Mouse (Mus musculus) megakaryocyte progenitor cell, adult 5-6 weeks (primary cell): ENCODE measurements around the gene Rdh5. TPM values are rescaled to one million over a fixed set of nuclear protein-coding genes. Genes with fewer than 3 reads are reported as not detected.

Experiments used
- ATAC-seq: replicated peaks from 2 replicates; pipeline ENCODE4 v1.8.0; 2016; ENCODE audit warnings: mild to moderate bottlenecking, moderate TSS enrichment, inconsistent platforms; ENCODE audit not compliant: poor library complexity
- total RNA-seq, 2 experiments: library from RNA; stranded (forward) in 1 of 2; stranded (reverse) in 1 of 2; fragments of 157-497, 149-512 nt in 1 of 2; fragments of 200-1000 nt in 1 of 2; gene quantifications; 2 replicates each; pipeline versions ENCODE4 v1.2.3 to v1.2.4; 2015 to 2017

Gene Rdh5
- total RNA-seq, 2 experiments from 2014 or later, result 0.79 to 15.7 TPM

- no peak for ATAC-seq
These were observed 52.3 kb downstream of the Rdh5 start for GRCm38 (mm10) chr10:128870341-128870740.

GRCm38 (mm10) chr10:128866518-128866917 is 56.2 kb downstream of the Rdh5 start:
- ATAC-seq, result no peak

GRCm38 (mm10) chr10:128866042-128866441 is 56.6 kb downstream of the Rdh5 start:
- peak; percentile 79 for ATAC-seq

Other genes starting within 250 kb of the Rdh5 start
- gene Suox, start 248.8 kb downstream of the Rdh5 start, total RNA-seq (2015), result 2.0 and 2.2 TPM in 2 replicates
- 4.8 and 5.6 TPM in 2 replicates for gene Suox, start 248.8 kb downstream of the Rdh5 start, total RNA-seq (2017)
- gene Rab5b, start 226.6 kb downstream of the Rdh5 start, total RNA-seq (2015), result 33.1 and 40.2 TPM in 2 replicates
- 47.9 and 50.6 TPM in 2 replicates for gene Rab5b, start 226.6 kb downstream of the Rdh5 start, total RNA-seq (2017)
- gene Pmel, start 218.7 kb downstream of the Rdh5 start, total RNA-seq (2015), result 0.12 and 0.68 TPM in 2 replicates
- 0.96 TPM in 1 of 2 replicates, not detected in the other for gene Pmel, start 218.7 kb downstream of the Rdh5 start, total RNA-seq (2017)
- gene Cdk2, start 217.9 kb downstream of the Rdh5 start, total RNA-seq (2015), result 83.1 and 98.3 TPM in 2 replicates
- 65.8 and 68.0 TPM in 2 replicates for gene Cdk2, start 217.9 kb downstream of the Rdh5 start, total RNA-seq (2017)
- 9.6 and 13.0 TPM in 2 replicates for gene Dgka, start 178.0 kb downstream of the Rdh5 start, total RNA-seq (2015)
- 9.1 and 10.7 TPM in 2 replicates for gene Dgka, start 178.0 kb downstream of the Rdh5 start, total RNA-seq (2017)
- 36.6 and 37.7 TPM in 2 replicates for gene Pym1, start 175.0 kb downstream of the Rdh5 start, total RNA-seq (2015)
- 38.9 and 53.4 TPM in 2 replicates for gene Pym1, start 175.0 kb downstream of the Rdh5 start, total RNA-seq (2017)
- 4.8 and 5.3 TPM in 2 replicates for gene Mmp19, start 132.0 kb downstream of the Rdh5 start, total RNA-seq (2015)
- gene Mmp19, start 132.0 kb downstream of the Rdh5 start, total RNA-seq (2017), result 12.8 and 15.5 TPM in 2 replicates
- 14.9 and 19.2 TPM in 2 replicates for gene Dnajc14, start 118.8 kb downstream of the Rdh5 start, total RNA-seq (2015)
- 33.4 and 36.4 TPM in 2 replicates for gene Dnajc14, start 118.8 kb downstream of the Rdh5 start, total RNA-seq (2017)
- gene Tmem198b, start 118.5 kb downstream of the Rdh5 start, total RNA-seq (2015), result 5.5 and 7.2 TPM in 2 replicates
- 2.8 and 6.0 TPM in 2 replicates for gene Tmem198b, start 118.5 kb downstream of the Rdh5 start, total RNA-seq (2017)
- gene Sarnp, start 105.6 kb downstream of the Rdh5 start, total RNA-seq (2015), result 245 and 268 TPM in 2 replicates
- gene Sarnp, start 105.6 kb downstream of the Rdh5 start, total RNA-seq (2017), result 250 and 268 TPM in 2 replicates
- 58.1 and 62.7 TPM in 2 replicates for gene Ormdl2, start 101.2 kb downstream of the Rdh5 start, total RNA-seq (2015)
- gene Ormdl2, start 101.2 kb downstream of the Rdh5 start, total RNA-seq (2017), result 65.6 and 105 TPM in 2 replicates
- gene Gdf11, start 31.2 kb downstream of the Rdh5 start, total RNA-seq (2015), result 0.07 TPM in 1 of 2 replicates, not detected in the other
- 0.34 TPM in 1 of 2 replicates, not detected in the other for gene Gdf11, start 31.2 kb downstream of the Rdh5 start, total RNA-seq (2017)
- 210 and 275 TPM in 2 replicates for gene Cd63, start 21.9 kb downstream of the Rdh5 start, total RNA-seq (2015)
- gene Cd63, start 21.9 kb downstream of the Rdh5 start, total RNA-seq (2017), result 143 and 180 TPM in 2 replicates
- gene Bloc1s1, start 1.1 kb upstream of the Rdh5 start, total RNA-seq (2015), result 103 and 133 TPM in 2 replicates
- 65.7 and 106 TPM in 2 replicates for gene Bloc1s1, start 1.1 kb upstream of the Rdh5 start, total RNA-seq (2017)
- 0.15 TPM in 1 of 2 replicates, not detected in the other for gene Itga7, start 10.9 kb upstream of the Rdh5 start, total RNA-seq (2015)
- not detected in 2 replicates for gene Itga7, start 10.9 kb upstream of the Rdh5 start, total RNA-seq (2017)
- not detected in 2 replicates for gene Mettl7b, start 38.1 kb upstream of the Rdh5 start, total RNA-seq (2015)
- gene Mettl7b, start 38.1 kb upstream of the Rdh5 start, total RNA-seq (2017), result not detected in 2 replicates
- not detected in 2 replicates for gene Olfr9, start 66.5 kb upstream of the Rdh5 start, total RNA-seq (2015)
- gene Olfr9, start 66.5 kb upstream of the Rdh5 start, total RNA-seq (2017), result not detected in 2 replicates
- gene Olfr763, start 87.9 kb upstream of the Rdh5 start, total RNA-seq (2015), result not detected in 2 replicates
- gene Olfr763, start 87.9 kb upstream of the Rdh5 start, total RNA-seq (2017), result not detected in 2 replicates
- not detected in 2 replicates for gene Olfr764-ps1, start 117.0 kb upstream of the Rdh5 start, total RNA-seq (2015)
- gene Olfr764-ps1, start 117.0 kb upstream of the Rdh5 start, total RNA-seq (2017), result not detected in 2 replicates
- not detected in 2 replicates for gene Olfr765, start 127.1 kb upstream of the Rdh5 start, total RNA-seq (2015)
- gene Olfr765, start 127.1 kb upstream of the Rdh5 start, total RNA-seq (2017), result not detected in 2 replicates
- not detected in 2 replicates for gene Olfr766-ps1, start 146.1 kb upstream of the Rdh5 start, total RNA-seq (2015)
- gene Olfr766-ps1, start 146.1 kb upstream of the Rdh5 start, total RNA-seq (2017), result not detected in 2 replicates
- gene Olfr767, start 160.0 kb upstream of the Rdh5 start, total RNA-seq (2015), result not detected in 2 replicates
- not detected in 2 replicates for gene Olfr767, start 160.0 kb upstream of the Rdh5 start, total RNA-seq (2017)
- not detected in 2 replicates for gene Olfr768, start 176.5 kb upstream of the Rdh5 start, total RNA-seq (2015)
- not detected in 2 replicates for gene Olfr768, start 176.5 kb upstream of the Rdh5 start, total RNA-seq (2017)
- gene Olfr769, start 195.0 kb upstream of the Rdh5 start, total RNA-seq (2015), result not detected in 2 replicates
- gene Olfr769, start 195.0 kb upstream of the Rdh5 start, total RNA-seq (2017), result not detected in 2 replicates
- not detected in 2 replicates for gene Olfr770, start 216.1 kb upstream of the Rdh5 start, total RNA-seq (2015)
- not detected in 2 replicates for gene Olfr770, start 216.1 kb upstream of the Rdh5 start, total RNA-seq (2017)
- not detected in 2 replicates for gene Olfr771, start 241.9 kb upstream of the Rdh5 start, total RNA-seq (2015)
- not detected in 2 replicates for gene Olfr771, start 241.9 kb upstream of the Rdh5 start, total RNA-seq (2017)